Mouse (Mus musculus) cortical plate, adult 2 months (tissue): ENCODE measurements around the gene Efna5. TPM values are rescaled to one million over a fixed set of nuclear protein-coding genes. Genes with fewer than 3 reads are reported as not detected.

Experiments used
- H3K27ac ChIP-seq: fragments of 200-500 bp; 2 replicates; pipeline ENCODE4 v1.5.1; 2012; ENCODE audit warnings: low read length, control low read depth, inconsistent platforms; ENCODE audit not compliant: insufficient read depth
- H3K4me1 ChIP-seq: fragments of 200-500 bp; 2 replicates; pipeline ENCODE4 v1.6.1; 2011; ENCODE audit warnings: low read length; ENCODE audit not compliant: control insufficient read depth, insufficient read depth
- H3K4me3 ChIP-seq: fragments of 200-500 bp; 2 replicates; pipeline ENCODE4 v1.5.1; 2011; ENCODE audit warnings: mild to moderate bottlenecking, low read length, control low read depth; ENCODE audit not compliant: insufficient read depth
- CTCF ChIP-seq: fragments of 200-500 bp; IDR thresholded peaks from 2 replicates; pipeline ENCODE4 v1.5.1; 2011; ENCODE audit warnings: mild to moderate bottlenecking, control low read depth, low read length; ENCODE audit not compliant: insufficient read depth; ENCODE audit errors: extremely low read depth
- POLR2A ChIP-seq: fragments of 200-500 bp; IDR thresholded peaks from 2 replicates; pipeline ENCODE4 v1.6.1; 2011; ENCODE audit warnings: mild to moderate bottlenecking, low read length, control low read depth; ENCODE audit not compliant: insufficient read depth; ENCODE audit errors: extremely low read depth
- polyA plus RNA-seq: library from polyadenylated mRNA; depleted of rRNA; stranded (reverse); fragments of >200 nt; gene quantifications from 2 replicates; pipeline ENCODE4 v1.2.3, GENCODE M21; 2012

The Efna5 gene
- polyA plus RNA-seq, 1 experiment, result 14.8 TPM

- H3K4me1 ChIP-seq, result 0 out of 2 replicates have a peak, but pooled peaks cover 2% of the 10 kb centered on the region
- TF ChIP-seq CTCF (no peak), POLR2A (no peak)
- H3K4me3 ChIP-seq, result no peak overlapping the region
- H3K27ac ChIP-seq, result no peak overlapping the region
Observed at GRCm38 (mm10) chr17:62657832-62658630, 223.1 kb downstream of the Efna5 start.

DNA sequence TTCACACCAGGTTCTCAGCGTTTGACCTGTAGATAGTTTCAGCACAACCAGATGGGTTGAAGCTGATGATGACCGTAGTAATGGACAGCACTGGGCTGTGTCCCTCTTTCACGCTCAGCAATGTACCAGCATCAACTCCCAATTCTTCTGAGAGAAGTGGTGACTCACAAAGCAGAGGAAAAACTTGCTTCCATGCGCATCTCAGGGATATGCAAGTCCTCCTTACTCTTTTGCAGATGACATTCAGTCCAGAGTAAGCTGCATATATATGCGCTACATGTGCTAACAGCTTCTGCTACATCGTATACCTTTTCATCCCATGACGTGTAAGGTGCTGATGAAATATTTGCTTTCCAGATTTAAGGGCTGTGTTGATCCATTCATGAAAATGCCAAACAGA, 224.1 kb downstream of the Efna5 start:
- no peak overlapping the region for H3K4me3 ChIP-seq
- H3K4me1 ChIP-seq, result peaks cover 3% of the 10 kb centered on the region; the same call in 1 of the 2 replicates
- TF ChIP-seq POLR2A (no peak), CTCF (no peak)
- no peak overlapping the region for H3K27ac ChIP-seq

DNA sequence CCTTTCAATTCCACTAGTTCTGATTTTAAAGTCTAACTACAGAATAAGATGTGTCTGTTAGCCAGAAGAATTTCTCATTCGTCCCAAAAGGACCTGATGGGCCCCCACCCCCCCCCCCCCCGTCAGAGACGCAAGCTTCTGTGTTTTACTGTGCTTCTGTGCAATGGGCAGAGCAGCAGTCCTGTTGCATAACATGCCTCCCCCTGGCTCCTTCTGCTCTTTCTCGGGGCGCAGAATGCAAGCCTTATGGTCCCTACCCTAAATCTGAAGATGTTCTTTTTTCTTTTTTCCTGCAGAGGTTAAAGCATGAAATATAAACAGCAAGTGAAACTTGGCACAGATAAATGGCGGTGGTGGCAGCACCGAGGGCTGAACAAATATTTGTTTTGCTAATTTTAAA, 224.5 kb downstream of the Efna5 start:
- H3K4me3 ChIP-seq, result no peak overlapping the region
- H3K4me1 ChIP-seq, result peaks cover 3% of the 10 kb centered on the region; the same call in 1 of the 2 replicates
- H3K27ac ChIP-seq, result no peak overlapping the region
- TF ChIP-seq POLR2A (no peak), CTCF (no peak)

GRCm38 (mm10) chr17:62655819-62656355, 225.2 kb downstream of the Efna5 start:
- TF ChIP-seq POLR2A, result no peak
- TF ChIP-seq CTCF, result no peak
- peaks cover 3% of the 10 kb centered on the region; the same call in 1 of the 2 replicates for H3K4me1 ChIP-seq
- H3K4me3 ChIP-seq, result no peak overlapping the region; the same call in 1 of the 2 replicates
- H3K27ac ChIP-seq, result no peak overlapping the region

DNA sequence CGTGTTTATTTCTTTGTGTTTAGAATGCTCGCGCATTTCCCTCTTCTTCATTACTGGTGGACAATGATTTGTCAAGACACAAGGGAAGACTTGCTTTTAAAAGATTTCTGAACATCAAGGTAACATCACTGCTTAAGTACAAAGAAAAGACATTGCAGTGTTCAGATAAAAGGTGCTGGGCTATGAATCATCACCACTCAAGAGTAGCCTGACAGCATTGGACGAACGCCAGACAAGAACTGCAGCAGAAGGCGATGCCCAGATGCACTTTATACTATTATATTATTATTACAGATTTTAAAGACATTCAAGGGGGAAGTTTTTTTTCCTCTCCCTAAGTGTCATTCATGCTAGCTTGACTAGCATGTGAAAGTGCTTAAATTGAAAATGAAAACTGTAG, 228.7 kb downstream of the Efna5 start:
- peaks cover 3% of the 10 kb centered on the region; the same call in 1 of the 2 replicates for H3K4me1 ChIP-seq
- TF ChIP-seq CTCF (no peak), POLR2A (no peak)
- H3K4me3 ChIP-seq, result no peak overlapping the region
- no peak overlapping the region for H3K27ac ChIP-seq

- H3K4me3 ChIP-seq, result no peak overlapping the region
- peaks cover 1% of the 10 kb centered on the region; the same call in 1 of the 2 replicates for H3K4me1 ChIP-seq
- TF ChIP-seq POLR2A, result no peak
- no peak for TF ChIP-seq CTCF
Observed at GRCm38 (mm10) chr17:62651696-62652095, 229.4 kb downstream of the Efna5 start.

DNA sequence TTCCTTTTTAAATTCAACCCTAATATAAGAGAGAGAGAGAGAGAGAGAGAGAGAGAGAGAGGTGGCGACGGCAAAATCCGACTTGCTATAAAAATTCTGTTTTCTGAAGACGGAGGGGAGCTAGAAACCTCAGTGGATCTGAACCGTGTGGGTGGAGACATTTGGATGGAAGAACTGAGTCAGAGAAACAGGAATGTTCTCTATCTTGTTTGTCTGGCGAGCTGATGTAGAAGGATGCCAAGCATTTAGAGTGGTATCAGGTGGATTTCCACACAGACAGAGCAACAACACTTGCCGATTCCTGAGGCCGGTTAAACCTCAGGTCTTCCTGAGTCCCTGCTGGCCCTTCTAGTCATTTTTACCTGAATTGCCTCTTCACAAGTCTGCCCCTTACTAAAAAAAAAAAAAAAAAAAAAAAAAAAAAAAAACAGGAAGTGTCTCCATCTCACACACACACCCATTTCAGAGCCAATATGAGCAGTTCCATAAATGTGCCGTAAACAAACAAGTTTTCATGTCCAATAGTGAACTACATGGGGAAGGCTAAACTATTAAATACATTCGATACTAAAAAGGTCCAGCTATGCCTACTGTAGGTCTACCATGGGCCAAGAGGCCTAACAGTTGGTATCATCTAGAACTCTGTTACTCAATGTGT, 231.7 kb downstream of the Efna5 start:
- Histone ChIP-seq H3K4me1 (peaks cover 1% of the 10 kb centered on the region; the same call in 1 of the 2 replicates), H3K4me3 (no peak overlapping the region), H3K27ac (no peak overlapping the region)
- no peak for TF ChIP-seq CTCF
- no peak for TF ChIP-seq POLR2A

More at GRCm38 (mm10) chr17:62651696-62652095, 229.4 kb downstream of the Efna5 start:
- no peak overlapping the region for H3K27ac ChIP-seq

DNA sequence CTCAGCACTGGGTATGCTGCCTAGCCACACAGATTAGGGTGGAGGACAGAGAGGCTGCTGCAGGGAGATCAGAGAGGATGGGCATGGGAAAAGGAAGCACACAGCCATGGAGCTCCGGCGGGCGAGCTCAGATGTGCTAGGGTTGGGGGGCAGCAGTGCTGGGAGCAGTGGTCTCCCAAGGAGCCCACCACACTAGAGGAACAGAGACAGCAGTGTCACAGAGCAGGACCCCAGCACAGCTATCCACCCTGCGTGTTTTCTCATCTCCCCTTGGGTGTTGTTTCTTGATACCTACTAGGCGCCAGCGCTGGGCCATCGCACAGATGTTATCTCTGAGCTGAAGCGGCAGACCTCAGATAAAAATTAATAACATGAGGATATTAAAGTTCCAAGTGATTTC, 234.3 kb downstream of the Efna5 start:
- Histone ChIP-seq H3K4me3 (no peak overlapping the region), H3K4me1 (no peaks in the 10 kb centered on the region; the same call in 1 of the 2 replicates), H3K27ac (no peak overlapping the region)
- no peak for TF ChIP-seq POLR2A
- no peak for TF ChIP-seq CTCF

- TF ChIP-seq POLR2A (no peak), CTCF (no peak)
- no peaks in the 10 kb centered on the region; the same call in 1 of the 2 replicates for H3K4me1 ChIP-seq
- no peak overlapping the region for H3K4me3 ChIP-seq
- H3K27ac ChIP-seq, result no peak overlapping the region
Observed at GRCm38 (mm10) chr17:62642447-62643145, 238.5 kb downstream of the Efna5 start.
